Mouse (Mus musculus): Measurements from ENCODE around the gene Epb41. TPM values are rescaled to one million over a fixed set of nuclear protein-coding genes. Genes with fewer than 3 reads are reported as not detected.
A peak's percentile ranks its signal among the peaks of the same experiment; 100 is the strongest.

Epb41 gene
- polyA plus RNA-seq, 2 experiments = 113 to 153 TPM

DNA sequence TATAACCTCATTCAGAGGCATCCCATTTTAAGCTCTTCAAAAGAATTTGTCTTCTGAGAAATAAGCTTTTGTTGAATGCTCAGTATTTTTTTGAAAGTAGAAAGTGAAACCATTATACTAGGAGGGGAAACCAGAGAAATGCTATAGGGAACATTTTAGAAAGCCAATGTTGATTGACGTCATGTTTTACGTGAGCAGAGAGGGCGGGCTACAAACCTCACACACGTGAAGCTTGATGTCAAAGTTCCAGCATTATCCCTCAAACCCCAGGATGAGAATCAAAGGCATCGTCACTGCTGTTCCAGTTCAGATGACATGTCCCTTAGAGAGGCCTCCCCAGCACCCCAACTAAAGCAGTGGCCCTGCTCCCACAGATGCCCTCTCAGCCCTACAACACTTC is 66.9 kb downstream of the Epb41 start:
- no peak overlapping the region for H3K9ac ChIP-seq (replicated peaks)
- H3K9me3 ChIP-seq (ENCODE audit: control insufficient read depth, low read length) = no peaks in the 10 kb centered on the region
- no peak for TF ChIP-seq CTCF (IDR thresholded peaks at IDR 0.05; ENCODE audit: low read depth)
- no peak overlapping the region for H3K27ac ChIP-seq
- 84% methylated on average over 5 of the region's 5 CpGs for WGBS (ENCODE audit: insufficient replicate concordance)
- peaks cover 2 to 3% of the 10 kb centered on the region in 2 experiments; a peak in 1 of 4 replicates for H3K4me1 ChIP-seq (replicated peaks; ENCODE audit: control insufficient read depth in 2 of 2, insufficient read depth in 2 of 2, low read length in 1 of 2)
- H3K4me2 ChIP-seq (ENCODE audit: low read depth) = no peak overlapping the region
- H3K4me3 ChIP-seq (ENCODE audit: insufficient read depth in 1 of 2, low read depth in 2 of 2, low read length in 2 of 2) = no peak overlapping the region
- no peaks in the 10 kb centered on the region for H3K27me3 ChIP-seq (ENCODE audit: control insufficient read depth, insufficient read depth, low read length)
- H3K36me3 ChIP-seq (replicated peaks; ENCODE audit: control insufficient read depth, insufficient read depth, low read depth) = peaks cover 46% of the 10 kb centered on the region
- ATAC-seq (ENCODE audit: insufficient read depth) = no peak
- DNase-seq (ENCODE audit: low read depth in 3 of 3, low spot score in 3 of 3) = no peak

GRCm38 (mm10) chr4:132007123-132007522 is 68.0 kb downstream of the Epb41 start:
- Histone ChIP-seq H3K9me3 (ENCODE audit: control insufficient read depth, low read length) (no peaks in the 10 kb centered on the region), H3K4me1 (replicated peaks; ENCODE audit: control insufficient read depth in 2 of 2, insufficient read depth in 2 of 2, low read length in 1 of 2) (peaks cover 2 to 3% of the 10 kb centered on the region in 2 experiments; a peak in 1 of 4 replicates), H3K36me3 (replicated peaks; ENCODE audit: control insufficient read depth, insufficient read depth, low read depth) (peaks cover 54% of the 10 kb centered on the region), H3K27me3 (ENCODE audit: control insufficient read depth, insufficient read depth, low read length) (no peaks in the 10 kb centered on the region), H3K4me3 (ENCODE audit: insufficient read depth in 1 of 2, low read depth in 2 of 2, low read length in 2 of 2) (no peak overlapping the region), H3K27ac (no peak overlapping the region), H3K4me2 (ENCODE audit: low read depth) (no peak overlapping the region), H3K9ac (replicated peaks) (no peak overlapping the region)
- ATAC-seq (ENCODE audit: insufficient read depth) (no peak), DNase-seq (ENCODE audit: low read depth in 3 of 3, low spot score in 3 of 3) (no peak)
- no peak for TF ChIP-seq EP300 (IDR thresholded peaks at IDR 0.05; ENCODE audit: low read depth)
- TF ChIP-seq CTCF (IDR thresholded peaks at IDR 0.05; ENCODE audit: low read depth) = no peak
- 80% methylated on average over 7 of the region's 7 CpGs for WGBS (ENCODE audit: insufficient replicate concordance)

- Histone ChIP-seq H3K9me3 (ENCODE audit: control insufficient read depth, low read length) (no peaks in the 10 kb centered on the region), H3K9ac (replicated peaks) (no peak overlapping the region), H3K27ac (no peak overlapping the region), H3K4me3 (ENCODE audit: insufficient read depth in 1 of 2, low read depth in 2 of 2, low read length in 2 of 2) (no peak overlapping the region), H3K27me3 (ENCODE audit: control insufficient read depth, insufficient read depth, low read length) (no peaks in the 10 kb centered on the region), H3K36me3 (replicated peaks; ENCODE audit: control insufficient read depth, insufficient read depth, low read depth) (peaks cover 78% of the 10 kb centered on the region), H3K4me2 (ENCODE audit: low read depth) (no peak overlapping the region), H3K4me1 (replicated peaks; ENCODE audit: control insufficient read depth in 2 of 2, insufficient read depth in 2 of 2, low read length in 1 of 2) (no peaks in the 10 kb centered on the region)
- 88% methylated on average over 7 of the region's 7 CpGs for WGBS (ENCODE audit: insufficient replicate concordance)
- ATAC-seq (ENCODE audit: insufficient read depth) = no peak
- TF ChIP-seq EP300 (IDR thresholded peaks at IDR 0.05; ENCODE audit: low read depth) (no peak), CTCF (IDR thresholded peaks at IDR 0.05; ENCODE audit: low read depth) (no peak)
- DNase-seq (ENCODE audit: low read depth in 3 of 3, low spot score in 3 of 3) = no peak
These were observed 76.5 kb downstream of the Epb41 start for GRCm38 (mm10) chr4:131998641-131999040.

DNA sequence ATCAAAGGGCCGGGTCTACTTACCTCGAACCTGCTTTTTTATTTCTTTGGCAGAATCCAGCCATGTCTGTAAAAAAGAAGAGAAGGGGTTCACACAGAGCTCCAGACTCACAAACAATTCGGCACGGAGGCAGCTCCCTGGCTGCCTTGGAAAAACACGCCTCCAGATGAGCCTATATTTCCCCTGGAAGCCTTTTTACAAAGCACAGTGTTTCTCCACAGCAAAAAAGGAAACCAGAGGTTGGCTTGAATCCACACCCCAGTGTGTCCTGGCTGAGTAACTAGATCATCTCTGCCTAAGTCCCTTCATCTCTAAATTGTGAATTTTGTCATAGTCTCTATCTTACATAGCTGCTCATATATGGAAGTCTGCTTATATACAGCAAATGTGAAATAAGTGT is 77.6 kb downstream of the Epb41 start:
- Histone ChIP-seq H3K4me1 (replicated peaks; ENCODE audit: control insufficient read depth in 2 of 2, insufficient read depth in 2 of 2, low read length in 1 of 2) (no peaks in the 10 kb centered on the region), H3K9ac (replicated peaks) (no peak overlapping the region), H3K4me2 (ENCODE audit: low read depth) (no peak overlapping the region), H3K4me3 (ENCODE audit: insufficient read depth in 1 of 2, low read depth in 2 of 2, low read length in 2 of 2) (no peak overlapping the region), H3K9me3 (ENCODE audit: control insufficient read depth, low read length) (no peaks in the 10 kb centered on the region), H3K27ac (no peak overlapping the region), H3K36me3 (replicated peaks; ENCODE audit: control insufficient read depth, insufficient read depth, low read depth) (peaks cover 71% of the 10 kb centered on the region), H3K27me3 (ENCODE audit: control insufficient read depth, insufficient read depth, low read length) (no peaks in the 10 kb centered on the region)
- 86% methylated on average over 5 of the region's 5 CpGs for WGBS (ENCODE audit: insufficient replicate concordance)
- ATAC-seq (ENCODE audit: insufficient read depth) = no peak
- DNase-seq (ENCODE audit: low read depth in 3 of 3, low spot score in 3 of 3) = no peak
- no peak for TF ChIP-seq EP300 (IDR thresholded peaks at IDR 0.05; ENCODE audit: low read depth)
- TF ChIP-seq CTCF (IDR thresholded peaks at IDR 0.05; ENCODE audit: low read depth) = no peak

DNA sequence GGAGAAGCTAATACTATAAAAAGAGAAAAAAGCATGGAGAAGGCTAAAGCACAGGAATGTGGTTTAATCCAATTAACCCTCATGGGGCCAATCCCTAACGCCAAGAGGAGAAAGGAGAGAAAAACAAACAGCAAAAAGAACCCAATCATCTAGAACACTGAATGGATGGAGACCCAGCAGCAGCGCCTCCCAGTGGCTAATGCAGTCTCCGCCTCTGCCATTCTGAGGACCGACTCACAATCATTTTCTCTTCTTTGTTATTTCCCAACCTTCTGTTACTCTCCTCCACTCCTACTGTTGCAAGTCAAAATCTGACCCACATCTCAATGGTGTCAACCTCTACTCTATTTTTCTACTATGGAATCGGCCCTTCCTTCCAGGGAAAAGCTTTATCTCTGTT is 78.1 kb downstream of the Epb41 start:
- DNase-seq (ENCODE audit: low read depth in 3 of 3, low spot score in 3 of 3) (no peak), ATAC-seq (ENCODE audit: insufficient read depth) (no peak)
- no peak overlapping the region for H3K27ac ChIP-seq
- no peak overlapping the region for H3K4me2 ChIP-seq (ENCODE audit: low read depth)
- H3K4me1 ChIP-seq (replicated peaks; ENCODE audit: control insufficient read depth in 2 of 2, insufficient read depth in 2 of 2, low read length in 1 of 2) = no peaks in the 10 kb centered on the region
- no peak overlapping the region for H3K9ac ChIP-seq (replicated peaks)
- 74% methylated on average over 5 of the region's 5 CpGs for WGBS (ENCODE audit: insufficient replicate concordance)
- H3K4me3 ChIP-seq (ENCODE audit: insufficient read depth in 1 of 2, low read depth in 2 of 2, low read length in 2 of 2) = no peak overlapping the region
- H3K36me3 ChIP-seq (replicated peaks; ENCODE audit: control insufficient read depth, insufficient read depth, low read depth) = peaks cover 73% of the 10 kb centered on the region
- no peaks in the 10 kb centered on the region for H3K27me3 ChIP-seq (ENCODE audit: control insufficient read depth, insufficient read depth, low read length)
- TF ChIP-seq EP300 (IDR thresholded peaks at IDR 0.05; ENCODE audit: low read depth) (no peak), CTCF (IDR thresholded peaks at IDR 0.05; ENCODE audit: low read depth) (peak; percentile 62)
- H3K9me3 ChIP-seq (ENCODE audit: control insufficient read depth, low read length) = no peaks in the 10 kb centered on the region
